Mouse (Mus musculus): Measurements from ENCODE around the gene Fmc1.
"Not testable (repeated sequence)": the region's sequence is repeated elsewhere in the genome, so short reads cannot be mapped to it uniquely, and the experiment has no call there.

Fmc1 gene

GRCm38 (mm10) chr6:38533428-38534405 is at the start of gene Fmc1:
Fmc1 (plus strand) TSS chr6:38533502.
- peak; percentile 98 to 99 for DNase-seq

- peak; percentile 14 to 60 for DNase-seq
Observed at GRCm38 (mm10) chr6:38492550-38492949, 40.8 kb upstream of the Fmc1 start.

- DNase-seq = no peak
Observed at GRCm38 (mm10) chr6:38495641-38496040, 37.7 kb upstream of the Fmc1 start.

- DNase-seq = no peak
Observed at GRCm38 (mm10) chr6:38512096-38512495, 21.2 kb upstream of the Fmc1 start.

- no peak for DNase-seq
Observed at GRCm38 (mm10) chr6:38512830-38513229, 20.5 kb upstream of the Fmc1 start.

- no peak for DNase-seq
Observed at GRCm38 (mm10) chr6:38515201-38515600, 18.1 kb upstream of the Fmc1 start.

GRCm38 (mm10) chr6:38523851-38524250 is 9.5 kb upstream of the Fmc1 start:
- DNase-seq = no peak

- peak; percentile 33 to 37 for DNase-seq
Observed at GRCm38 (mm10) chr6:38531211-38531820, 2.0 kb upstream of the Fmc1 start.

GRCm38 (mm10) chr6:38532500-38533420 is 542 bp upstream of the Fmc1 start:
- no peak for DNase-seq

GRCm38 (mm10) chr6:38534640-38535365 is 1.5 kb downstream of the Fmc1 start:
- DNase-seq = peak; percentile 94 to 96

GRCm38 (mm10) chr6:38535366-38535690 is 2.0 kb downstream of the Fmc1 start:
- peak in 1 of 2 experiments; percentile 19 for DNase-seq

- no peak for DNase-seq
Observed at GRCm38 (mm10) chr6:38535788-38536187, 2.5 kb downstream of the Fmc1 start.

- DNase-seq = not testable (repeated sequence)
Observed at GRCm38 (mm10) chr6:38544141-38544540, 10.8 kb downstream of the Fmc1 start.

GRCm38 (mm10) chr6:38547005-38547404 is 13.7 kb downstream of the Fmc1 start:
- not testable (repeated sequence) for DNase-seq

GRCm38 (mm10) chr6:38547707-38548106 is 14.4 kb downstream of the Fmc1 start:
- DNase-seq = no peak

GRCm38 (mm10) chr6:38548595-38548994 is 15.3 kb downstream of the Fmc1 start:
- DNase-seq = not testable (repeated sequence)

GRCm38 (mm10) chr6:38549840-38550239 is 16.5 kb downstream of the Fmc1 start:
- not testable (repeated sequence) for DNase-seq

- peak in 1 of 2 experiments; percentile 57 for DNase-seq
Observed at GRCm38 (mm10) chr6:38550250-38551061, 17.2 kb downstream of the Fmc1 start.

- peak; percentile 95 to 96 for DNase-seq
Observed at GRCm38 (mm10) chr6:38551062-38551988, 18.0 kb downstream of the Fmc1 start, which contains the start of gene Luc7l2. Luc7l2 (plus strand) TSS chr6:38551334.
